Mouse (Mus musculus) CH12.LX (cell line): ENCODE measurements around the gene Car11. TPM values are rescaled to one million over a fixed set of nuclear protein-coding genes. Genes with fewer than 3 reads are reported as not detected.
"Not testable (repeated sequence)": the region's sequence is repeated elsewhere in the genome, so short reads cannot be mapped to it uniquely, and the experiment has no call there.

Experiments
- DNase-seq: peaks from one replicate; pipeline ENCODE4 v3.0.0-alpha.2; 2013; ENCODE audit errors: extremely low read depth
- H3K27ac ChIP-seq: 2 replicates; pipeline ENCODE4 v1.5.1; 2012; ENCODE audit warnings: low read depth, mild to moderate bottlenecking, control low read depth, moderate library complexity; ENCODE audit not compliant: insufficient read depth
- H3K27me3 ChIP-seq: replicated peaks from 2 replicates; pipeline ENCODE3; 2012; ENCODE audit warnings: inconsistent platforms
- H3K36me3 ChIP-seq, 2 experiments: replicated peaks in 1 of 2; 2 replicates each; pipeline versions ENCODE3 to v1.6.1; 2012; ENCODE audit warnings: inconsistent platforms in 1 of 2, low read length in 1 of 2, mild to moderate bottlenecking in 1 of 2, mixed read lengths in 1 of 2, moderate library complexity in 1 of 2; ENCODE audit not compliant: control insufficient read depth in 1 of 2, insufficient read depth in 1 of 2
- H3K4me1 ChIP-seq, 2 experiments: 2 replicates each; pipeline ENCODE4 v1.6.1; 2012; ENCODE audit warnings: inconsistent platforms in 1 of 2, moderate library complexity in 1 of 2; ENCODE audit not compliant: insufficient read depth in 2 of 2, control insufficient read depth in 1 of 2
- H3K4me2 ChIP-seq: 2 replicates; pipeline ENCODE4 v1.6.1; 2012; ENCODE audit warnings: low read depth, mild to moderate bottlenecking, control low read depth; ENCODE audit not compliant: poor library complexity, insufficient read depth, severe bottlenecking
- H3K4me3 ChIP-seq, 3 experiments: fragments of 150-350 bp in 1 of 3; sonication (generic) in 1 of 3; replicated peaks in 1 of 3; 2 replicates each; pipeline versions ENCODE3 to v1.5.1; 2011 to 2012; ENCODE audit warnings: low read depth in 2 of 3, low read length in 2 of 3, mild to moderate bottlenecking in 2 of 3, moderate library complexity in 2 of 3, control low read depth in 1 of 3, improper control_type of control experiment in 1 of 3, inconsistent platforms in 1 of 3, mixed read lengths in 1 of 3; ENCODE audit not compliant: poor library complexity in 1 of 3
- H3K79me2 ChIP-seq: replicated peaks from 2 replicates; pipeline ENCODE4 v1.6.1; 2012; ENCODE audit warnings: mild to moderate bottlenecking, moderate library complexity; ENCODE audit not compliant: control insufficient read depth, poor library complexity, insufficient read depth, severe bottlenecking; ENCODE audit errors: extremely low read depth
- H3K9ac ChIP-seq: 2 replicates; pipeline ENCODE4 v1.6.1; 2012; ENCODE audit warnings: low read depth, mild to moderate bottlenecking, control low read depth, moderate library complexity; ENCODE audit not compliant: insufficient read depth
- H3K9me3 ChIP-seq: replicated peaks from 2 replicates; pipeline ENCODE3; 2012; ENCODE audit warnings: low read length, inconsistent platforms, mixed read lengths
- CHD2 ChIP-seq: IDR thresholded peaks from 2 replicates; pipeline ENCODE4 v1.6.1; 2011; ENCODE audit warnings: low read length, improper control_type of control experiment
- ETS1 ChIP-seq: conservative IDR thresholded peaks from 2 replicates; pipeline ENCODE4 v1.6.1; 2012; ENCODE audit warnings: low read depth, mild to moderate bottlenecking, inconsistent platforms, low read length, improper control_type of control experiment, moderate library complexity
- HCFC1 ChIP-seq: IDR thresholded peaks from 2 replicates; pipeline ENCODE4 v1.6.1; 2012; ENCODE audit warnings: low read depth, mild to moderate bottlenecking, inconsistent platforms, low read length, improper control_type of control experiment
- IRF4 ChIP-seq: IDR thresholded peaks from 2 replicates; pipeline ENCODE4 v1.6.1; 2014; ENCODE audit warnings: low read depth, mild to moderate bottlenecking, inconsistent platforms, low read length, improper control_type of control experiment
- MAX ChIP-seq: IDR thresholded peaks from 2 replicates; pipeline ENCODE4 v1.6.1; 2011; ENCODE audit warnings: low read length, improper control_type of control experiment
- MYC ChIP-seq: IDR thresholded peaks from 2 replicates; pipeline ENCODE4 v1.6.1; 2011; ENCODE audit warnings: low read depth, mild to moderate bottlenecking, improper control_type of control experiment, low read length
- RAD21 ChIP-seq: IDR thresholded peaks from 2 replicates; pipeline ENCODE4 v1.6.1; 2011; ENCODE audit warnings: low read depth, mild to moderate bottlenecking, low read length, improper control_type of control experiment, moderate library complexity
- RCOR1 ChIP-seq: conservative IDR thresholded peaks from 2 replicates; pipeline ENCODE4 v1.6.1; 2012; ENCODE audit warnings: low read depth, mild to moderate bottlenecking, inconsistent platforms, low read length, improper control_type of control experiment
- SIN3A ChIP-seq: IDR thresholded peaks from 2 replicates; pipeline ENCODE4 v1.6.1; 2012; ENCODE audit warnings: low read length, improper control_type of control experiment, inconsistent platforms
- SMC3 ChIP-seq: IDR thresholded peaks from 2 replicates; pipeline ENCODE4 v1.6.1; 2011; ENCODE audit warnings: low read depth, low read length, improper control_type of control experiment
- TBP ChIP-seq: conservative IDR thresholded peaks from 2 replicates; pipeline ENCODE4 v1.6.1; 2011; ENCODE audit warnings: low read depth, low read length, improper control_type of control experiment
- ZNF384 ChIP-seq: IDR thresholded peaks from 2 replicates; pipeline ENCODE4 v1.6.1; 2012; ENCODE audit warnings: low read depth, low read length, improper control_type of control experiment, inconsistent platforms
- dilution Hi-C: fragments of 300-500 bp; cut with MboI; formaldehyde crosslinking; loops from 2 replicates; pipeline ENCODE4 v1.14.3; 2020; ENCODE audit warnings: low sequenced_read_pairs; ENCODE audit not compliant: extremely low pct_unique_long_range_greater_than_20kb, extremely low pct_ligation_motif_present
- in situ Hi-C: fragments of 300-500 bp; cut with MboI; formaldehyde crosslinking; loops from 3 replicates; pipeline ENCODE4 v1.14.3; 2019; ENCODE audit warnings: low sequenced_read_pairs, low pct_ligation_motif_present, low pct_unique_long_range_greater_than_20kb, mixed read lengths
- polyA plus RNA-seq: library from polyadenylated mRNA; unstranded; fragments of >175 nt; gene quantifications from 2 replicates; pipeline ENCODE4 v1.2.1, GENCODE M21; 2012; ENCODE audit warnings: low read depth; ENCODE audit not compliant: insufficient read length
- total RNA-seq, 2 experiments: library from RNA; depleted of rRNA; stranded (reverse); fragments of 300-350 nt in 1 of 2; fragments of >200 nt in 1 of 2; gene quantifications; 2 replicates each; pipeline ENCODE4 v1.2.3; 2012 to 2014

Car11 gene
- total and polyA plus RNA-seq, 3 experiments = not detected

- no peak overlapping the region for H3K4me3 ChIP-seq
- in situ Hi-C loops = no loop called here
- TF ChIP-seq SIN3A = no peak
- TF ChIP-seq, all 38 proteins: peak for 0
- Histone ChIP-seq H3K4me1 (no peaks in the 10 kb centered on the region), H3K36me3 (no peaks in the 10 kb centered on the region), H3K27ac (no peak overlapping the region), H3K9me3 (peaks cover 13% of the 10 kb centered on the region), H3K9ac (no peak overlapping the region), H3K27me3 (peaks cover 1% of the 10 kb centered on the region), H3K79me2 (no peaks in the 10 kb centered on the region), H3K4me2 (no peak overlapping the region)
- DNase-seq = no peak
- dilution Hi-C loops = no loop called here
Observed at GRCm38 (mm10) chr7:45660746-45661478, 38.7 kb upstream of the Car11 start.

GRCm38 (mm10) chr7:45661702-45662101 is 37.9 kb upstream of the Car11 start:
- DNase-seq, H3K79me2 ChIP-seq, H3K4me3 ChIP-seq, H3K27ac ChIP-seq, H3K4me1 ChIP-seq, dilution Hi-C loops, H3K36me3 ChIP-seq, H3K27me3 ChIP-seq, H3K9ac ChIP-seq, in situ Hi-C loops, H3K4me2 ChIP-seq: not testable (repeated sequence)
- H3K9me3 ChIP-seq = peaks cover 13% of the 10 kb centered on the region

DNA sequence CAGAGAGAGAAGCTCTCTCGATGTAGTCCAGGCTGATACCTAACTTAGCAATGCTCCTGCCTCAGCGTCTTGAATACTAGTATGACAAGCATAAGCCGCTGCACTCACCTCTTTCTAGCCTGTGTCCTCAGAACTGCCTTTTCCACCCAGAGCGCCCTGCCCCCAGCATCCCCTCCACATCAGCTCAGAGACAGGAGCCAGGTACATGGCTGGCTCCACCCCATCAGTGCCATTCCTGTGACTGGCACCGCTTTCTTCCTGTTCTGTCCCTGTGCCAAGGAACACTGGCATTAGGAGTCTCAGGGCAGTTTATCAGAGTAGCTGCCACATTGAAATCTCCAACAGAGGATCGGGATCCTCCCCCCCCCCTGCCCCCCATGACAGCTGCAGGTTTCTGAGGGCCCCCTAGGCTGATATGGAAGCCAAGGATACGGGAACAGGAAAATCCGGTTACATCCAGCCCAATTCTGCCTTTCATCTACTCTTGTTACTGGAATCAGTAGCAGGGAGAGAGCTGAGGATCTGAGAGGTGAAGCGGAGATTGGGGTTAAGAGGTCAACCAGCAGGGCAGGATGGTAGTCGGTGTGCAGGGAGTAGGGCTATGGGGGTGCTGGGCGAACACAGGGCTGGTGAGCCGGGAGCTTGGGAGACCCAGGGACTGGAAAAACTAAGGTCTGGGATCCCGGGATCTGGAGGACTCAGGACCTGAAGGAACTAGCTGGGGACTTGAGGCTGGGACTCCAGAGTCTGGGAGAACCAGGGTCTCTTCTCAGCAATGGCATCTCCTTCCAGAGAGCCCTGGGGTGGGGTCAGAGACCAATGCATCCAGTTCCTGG is 34.1 kb upstream of the Car11 start:
- no peak overlapping the region for H3K4me3 ChIP-seq
- no peaks in the 10 kb centered on the region for H3K36me3 ChIP-seq
- peaks cover 0 to 5% of the 10 kb centered on the region in 2 experiments; a peak in 1 of 4 replicates for H3K4me1 ChIP-seq
- no peak overlapping the region for H3K9ac ChIP-seq
- peaks cover 10% of the 10 kb centered on the region for H3K9me3 ChIP-seq
- in situ Hi-C loops (no loop called here), dilution Hi-C loops (no loop called here)
- no peak overlapping the region for H3K27ac ChIP-seq
- no peak for DNase-seq
- no peaks in the 10 kb centered on the region for H3K79me2 ChIP-seq
- peaks cover 1% of the 10 kb centered on the region for H3K27me3 ChIP-seq
- TF ChIP-seq IRF4 = no peak
- no peak for TF ChIP-seq CHD2
- TF ChIP-seq HCFC1 = no peak
- TF ChIP-seq ETS1 = no peak
- no peak for TF ChIP-seq MAX
- no peak for TF ChIP-seq SMC3
- TF ChIP-seq RAD21 = no peak
- no peak for TF ChIP-seq TBP
- TF ChIP-seq MYC = no peak
- TF ChIP-seq SIN3A = no peak
- no peak for TF ChIP-seq ZNF384
- no peak for TF ChIP-seq RCOR1
- no peak overlapping the region for H3K4me2 ChIP-seq
